Mouse (Mus musculus) urinary bladder, postnatal 4 days (tissue): ENCODE measurements at regions not wholly inside any gene's neighbourhood (a gene's known extent, or its start where the extent isn't known, plus 50 kb on each side); places are given as distances from the start of the nearest gene placed in this dataset.

ENCODE experiments used
- DNase-seq, 2 experiments: peaks; one replicate each; pipeline ENCODE4 v3.0.0; 2021 to 2022; ENCODE audit warnings: low spot score in 2 of 2

GRCm38 (mm10) chr5:146636859-146637258 lies 51.8 kb upstream of the Gpr12 start:
- DNase-seq: no peak
